Mouse (Mus musculus): ENCODE data around the gene Slc22a1. TPM values are rescaled to one million over a fixed set of nuclear protein-coding genes. Genes with fewer than 3 reads are reported as not detected.

Gene Slc22a1
- total RNA-seq, 1 experiment = 0.18 TPM

GRCm38 (mm10) chr17:12658784-12659183 lies 16.8 kb downstream of the Slc22a1 start:
- Histone ChIP-seq H3K27ac (ENCODE audit: insufficient read depth, low read depth, low read length, poor library complexity, severe bottlenecking) (no peak overlapping the region), H3K4me3 (ENCODE audit: insufficient read depth in 1 of 2, low read depth in 1 of 2, low read length in 2 of 2, poor library complexity in 1 of 2, severe bottlenecking in 1 of 2) (no peak overlapping the region), H3K9me3 (ENCODE audit: control insufficient read depth, insufficient read depth, low read depth, low read length) (no peaks in the 10 kb centered on the region), H3K9ac (ENCODE audit: insufficient read depth, low read depth, low read length, poor library complexity, severe bottlenecking) (no peak overlapping the region), H3K4me1 (ENCODE audit: control insufficient read depth in 2 of 2, insufficient read depth in 2 of 2, low read length in 2 of 2, poor library complexity in 1 of 2) (no peaks in the 10 kb centered on the region), H3K36me3 (ENCODE audit: control insufficient read depth, insufficient read depth, low read length, poor library complexity, severe bottlenecking) (no peaks in the 10 kb centered on the region)
- TF ChIP-seq ZNF384 (IDR thresholded peaks at IDR 0.05; ENCODE audit: low read depth, low read length) = no peak
- TF ChIP-seq HCFC1 (IDR thresholded peaks at IDR 0.05; ENCODE audit: borderline replicate concordance, insufficient read depth, low read length) = no peak
- no peak for TF ChIP-seq ZC3H11A (IDR thresholded peaks at IDR 0.05; ENCODE audit: borderline replicate concordance, low read depth, low read length)
- TF ChIP-seq MAFK (IDR thresholded peaks at IDR 0.05; ENCODE audit: insufficient read depth, low read depth, low read length) = no peak
- TF ChIP-seq CHD2 (IDR thresholded peaks at IDR 0.05; ENCODE audit: low read depth, low read length) = no peak
- in situ Hi-C loops (cut with MboI; ENCODE audit: low sequenced_read_pairs in 2 of 2, unreplicated experiment in 2 of 2) = no loop called here
- no peak for DNase-seq (ENCODE audit: low read depth, low spot score)

- TF ChIP-seq ZNF384 (IDR thresholded peaks at IDR 0.05; ENCODE audit: low read depth, low read length) = no peak
- TF ChIP-seq HCFC1 (IDR thresholded peaks at IDR 0.05; ENCODE audit: borderline replicate concordance, insufficient read depth, low read length) = no peak
- no peak for TF ChIP-seq ZC3H11A (IDR thresholded peaks at IDR 0.05; ENCODE audit: borderline replicate concordance, low read depth, low read length)
- no peak for TF ChIP-seq MAFK (IDR thresholded peaks at IDR 0.05; ENCODE audit: insufficient read depth, low read depth, low read length)
- no peak for TF ChIP-seq CHD2 (IDR thresholded peaks at IDR 0.05; ENCODE audit: low read depth, low read length)
- Histone ChIP-seq H3K9me3 (ENCODE audit: control insufficient read depth, insufficient read depth, low read depth, low read length) (no peaks in the 10 kb centered on the region), H3K4me1 (ENCODE audit: control insufficient read depth in 2 of 2, insufficient read depth in 2 of 2, low read length in 2 of 2, poor library complexity in 1 of 2) (no peaks in the 10 kb centered on the region), H3K36me3 (ENCODE audit: control insufficient read depth, insufficient read depth, low read length, poor library complexity, severe bottlenecking) (no peaks in the 10 kb centered on the region), H3K4me3 (ENCODE audit: insufficient read depth in 1 of 2, low read depth in 1 of 2, low read length in 2 of 2, poor library complexity in 1 of 2, severe bottlenecking in 1 of 2) (no peak overlapping the region), H3K9ac (ENCODE audit: insufficient read depth, low read depth, low read length, poor library complexity, severe bottlenecking) (no peak overlapping the region), H3K27ac (ENCODE audit: insufficient read depth, low read depth, low read length, poor library complexity, severe bottlenecking) (no peak overlapping the region)
- in situ Hi-C loops (cut with MboI; ENCODE audit: low sequenced_read_pairs in 2 of 2, unreplicated experiment in 2 of 2) = no loop called here
- no peak for DNase-seq (ENCODE audit: low read depth, low spot score)
Measured at GRCm38 (mm10) chr17:12655826-12656225, 19.8 kb downstream of the Slc22a1 start.

- no peaks in the 10 kb centered on the region for H3K36me3 ChIP-seq (ENCODE audit: control insufficient read depth, insufficient read depth, low read length, poor library complexity, severe bottlenecking)
- no peak overlapping the region for H3K27ac ChIP-seq (ENCODE audit: insufficient read depth, low read depth, low read length, poor library complexity, severe bottlenecking)
- no peak overlapping the region for H3K9ac ChIP-seq (ENCODE audit: insufficient read depth, low read depth, low read length, poor library complexity, severe bottlenecking)
Measured at GRCm38 (mm10) chr17:12654061-12654460, 21.6 kb downstream of the Slc22a1 start.

DNA sequence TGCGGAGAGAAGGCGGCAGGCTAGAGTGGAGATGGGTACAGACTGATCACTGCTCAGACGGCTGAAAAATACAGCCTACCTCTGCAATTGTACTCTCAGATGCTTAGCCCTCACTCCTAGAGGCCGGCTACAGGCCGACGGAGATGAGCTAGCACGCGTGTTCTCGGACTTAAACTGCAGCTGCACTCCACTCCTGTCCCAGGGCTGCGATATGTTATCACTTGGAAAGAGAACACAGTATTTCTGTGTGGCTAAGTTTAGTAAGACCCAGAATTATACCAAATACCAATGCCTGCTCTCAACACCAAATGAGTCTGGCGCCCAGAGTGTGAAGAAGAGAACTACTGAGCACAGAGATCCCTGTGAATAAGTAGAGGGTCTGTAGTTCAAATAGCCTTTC lies 23.0 kb downstream of the Slc22a1 start:
- H3K36me3 ChIP-seq (ENCODE audit: control insufficient read depth, insufficient read depth, low read length, poor library complexity, severe bottlenecking) = no peaks in the 10 kb centered on the region
- no peak for TF ChIP-seq CHD2 (IDR thresholded peaks at IDR 0.05; ENCODE audit: low read depth, low read length)
- no peak for TF ChIP-seq MAFK (IDR thresholded peaks at IDR 0.05; ENCODE audit: insufficient read depth, low read depth, low read length)
- no peak for TF ChIP-seq HCFC1 (IDR thresholded peaks at IDR 0.05; ENCODE audit: borderline replicate concordance, insufficient read depth, low read length)
- TF ChIP-seq ZC3H11A (IDR thresholded peaks at IDR 0.05; ENCODE audit: borderline replicate concordance, low read depth, low read length) = no peak
- no peak for TF ChIP-seq ZNF384 (IDR thresholded peaks at IDR 0.05; ENCODE audit: low read depth, low read length)
- H3K27ac ChIP-seq (ENCODE audit: insufficient read depth, low read depth, low read length, poor library complexity, severe bottlenecking) = no peak overlapping the region
- in situ Hi-C loops (cut with MboI; ENCODE audit: low sequenced_read_pairs in 2 of 2, unreplicated experiment in 2 of 2) = no loop called here
- no peaks in the 10 kb centered on the region for H3K4me1 ChIP-seq (ENCODE audit: control insufficient read depth in 2 of 2, insufficient read depth in 2 of 2, low read length in 2 of 2, poor library complexity in 1 of 2)
- H3K9ac ChIP-seq (ENCODE audit: insufficient read depth, low read depth, low read length, poor library complexity, severe bottlenecking) = no peak overlapping the region
- H3K4me3 ChIP-seq (ENCODE audit: insufficient read depth in 1 of 2, low read depth in 1 of 2, low read length in 2 of 2, poor library complexity in 1 of 2, severe bottlenecking in 1 of 2) = no peak overlapping the region
- no peaks in the 10 kb centered on the region for H3K9me3 ChIP-seq (ENCODE audit: control insufficient read depth, insufficient read depth, low read depth, low read length)
- DNase-seq (ENCODE audit: low read depth, low spot score) = no peak

More at GRCm38 (mm10) chr17:12654061-12654460, 21.6 kb downstream of the Slc22a1 start:
- no peak for TF ChIP-seq ZC3H11A (IDR thresholded peaks at IDR 0.05; ENCODE audit: borderline replicate concordance, low read depth, low read length)
- TF ChIP-seq HCFC1 (IDR thresholded peaks at IDR 0.05; ENCODE audit: borderline replicate concordance, insufficient read depth, low read length) = no peak
- TF ChIP-seq CHD2 (IDR thresholded peaks at IDR 0.05; ENCODE audit: low read depth, low read length) = no peak
- TF ChIP-seq MAFK (IDR thresholded peaks at IDR 0.05; ENCODE audit: insufficient read depth, low read depth, low read length) = no peak
- H3K9me3 ChIP-seq (ENCODE audit: control insufficient read depth, insufficient read depth, low read depth, low read length) = no peaks in the 10 kb centered on the region
- no peak for DNase-seq (ENCODE audit: low read depth, low spot score)
- no peaks in the 10 kb centered on the region for H3K4me1 ChIP-seq (ENCODE audit: control insufficient read depth in 2 of 2, insufficient read depth in 2 of 2, low read length in 2 of 2, poor library complexity in 1 of 2)
- in situ Hi-C loops (cut with MboI; ENCODE audit: low sequenced_read_pairs in 2 of 2, unreplicated experiment in 2 of 2) = no loop called here
- H3K4me3 ChIP-seq (ENCODE audit: insufficient read depth in 1 of 2, low read depth in 1 of 2, low read length in 2 of 2, poor library complexity in 1 of 2, severe bottlenecking in 1 of 2) = no peak overlapping the region

GRCm38 (mm10) chr17:12645461-12645860 lies 30.2 kb downstream of the Slc22a1 start:
- Histone ChIP-seq H3K36me3 (ENCODE audit: control insufficient read depth, insufficient read depth, low read length, poor library complexity, severe bottlenecking) (no peaks in the 10 kb centered on the region), H3K4me3 (ENCODE audit: insufficient read depth in 1 of 2, low read depth in 1 of 2, low read length in 2 of 2, poor library complexity in 1 of 2, severe bottlenecking in 1 of 2) (no peak overlapping the region), H3K4me1 (ENCODE audit: control insufficient read depth in 2 of 2, insufficient read depth in 2 of 2, low read length in 2 of 2, poor library complexity in 1 of 2) (no peaks in the 10 kb centered on the region), H3K9me3 (ENCODE audit: control insufficient read depth, insufficient read depth, low read depth, low read length) (no peaks in the 10 kb centered on the region), H3K27ac (ENCODE audit: insufficient read depth, low read depth, low read length, poor library complexity, severe bottlenecking) (no peak overlapping the region), H3K9ac (ENCODE audit: insufficient read depth, low read depth, low read length, poor library complexity, severe bottlenecking) (no peak overlapping the region)
- no peak for DNase-seq (ENCODE audit: low read depth, low spot score)
- in situ Hi-C loops (cut with MboI; ENCODE audit: low sequenced_read_pairs in 2 of 2, unreplicated experiment in 2 of 2) = no loop called here
- TF ChIP-seq HCFC1 (IDR thresholded peaks at IDR 0.05; ENCODE audit: borderline replicate concordance, insufficient read depth, low read length) = no peak
- no peak for TF ChIP-seq ZC3H11A (IDR thresholded peaks at IDR 0.05; ENCODE audit: borderline replicate concordance, low read depth, low read length)
- no peak for TF ChIP-seq ZNF384 (IDR thresholded peaks at IDR 0.05; ENCODE audit: low read depth, low read length)
- no peak for TF ChIP-seq MAFK (IDR thresholded peaks at IDR 0.05; ENCODE audit: insufficient read depth, low read depth, low read length)
- TF ChIP-seq CHD2 (IDR thresholded peaks at IDR 0.05; ENCODE audit: low read depth, low read length) = no peak
